8 mouse cellular contexts compared by ENCODE assay signal in genomic region chr12:84450718-84451646, GRCm38 (mm10). TPM values are rescaled to one million over a fixed set of nuclear protein-coding genes. Genes with fewer than 3 reads are reported as not detected.
DNase-seq lines count a peak whose midpoint lies in the region; ATAC-seq and TF ChIP-seq lines count a peak whose summit lies in the region.

TSS of gene Aldh6a1 (minus strand) at chr12:84451004.
TSS of gene Lin52 (plus strand) at chr12:84451422.

- peak; percentile 98 for ATAC-seq in embryonic facial prominence, embryonic 14.5 days (ENCODE audit: low read depth)
- ATAC-seq in limb, embryonic 13.5 days (ENCODE audit: low FRiP score, low read depth): peak; percentile 99
- peak; percentile 98 for ATAC-seq in midbrain, embryonic 16.5 days

- H3K36me3 ChIP-seq in embryonic facial prominence, embryonic 14.5 days (ENCODE audit: control insufficient read depth, insufficient read depth, low read length): no peaks in the 10 kb centered on the region
- no peaks in the 10 kb centered on the region for H3K36me3 ChIP-seq in heart, adult 2 months (ENCODE audit: control insufficient read depth, insufficient read depth, low read length)
- H3K36me3 ChIP-seq in limb, embryonic 13.5 days: no peaks in the 10 kb centered on the region
- no peaks in the 10 kb centered on the region for H3K36me3 ChIP-seq in midbrain, embryonic 16.5 days (ENCODE audit: control insufficient read depth, insufficient read depth, low read length)

- peak; percentile 100 for DNase-seq in 3T3-L1 (ENCODE audit: low read depth, low spot score)
- DNase-seq in adrenal gland, postnatal 4 days (ENCODE audit: low spot score in 2 of 2): peak; percentile 76 to 92
- peak; percentile 100 for DNase-seq in embryonic facial prominence, embryonic 14.5 days (ENCODE audit: low spot score)
- DNase-seq in heart, adult 2 months: peak; percentile 93 to 98
- peak; percentile 99 to 100 for DNase-seq in kidney, adult 8-10 months
- DNase-seq in spleen, postnatal 10 days (ENCODE audit: low spot score in 2 of 2): peak; percentile 92 to 97

- intact Hi-C loops in heart, adult 2 months (cut with DNase I): loop anchor here (1.0 to 10.0 kb wide), 3 partner anchors 42 to 314 kb away; partner anchors contain the start of genes Bbof1 and Entpd5

- WGBS in embryonic facial prominence, embryonic 14.5 days: under 1% methylated on average over 44 of the region's 49 CpGs
- under 1% methylated on average over 49 of the region's 49 CpGs for WGBS in heart, adult 2 months
- under 1% methylated on average over 49 of the region's 49 CpGs for WGBS in limb, embryonic 13.5 days
- WGBS in midbrain, embryonic 16.5 days: under 1% methylated on average over 49 of the region's 49 CpGs

- H3K4me2 ChIP-seq in embryonic facial prominence, embryonic 14.5 days (ENCODE audit: low read depth, low read length): peak within 1 kb of the TSS; percentile 72
- H3K4me2 ChIP-seq in limb, embryonic 13.5 days (replicated peaks): peak within 1 kb of the TSS; percentile 88
- H3K4me2 ChIP-seq in midbrain, embryonic 16.5 days (ENCODE audit: low read length): peak within 1 kb of the TSS; percentile 98

- peaks cover 8% of the 10 kb centered on the region for H3K79me2 ChIP-seq in heart, adult 2 months (replicated peaks; ENCODE audit: control insufficient read depth, insufficient read depth, low read length)

- peak within 1 kb of the TSS; percentile 56 for H3K27ac ChIP-seq in embryonic facial prominence, embryonic 14.5 days (replicated peaks; ENCODE audit: low read depth, low read length)
- peak within 1 kb of the TSS; percentile 98 for H3K27ac ChIP-seq in heart, adult 2 months
- H3K27ac ChIP-seq in limb, embryonic 13.5 days: peak within 1 kb of the TSS; percentile 48
- peak within 1 kb of the TSS; percentile 78 for H3K27ac ChIP-seq in midbrain, embryonic 16.5 days (ENCODE audit: low read length)

- TF ChIP-seq CTCF in heart, adult 2 months (IDR thresholded peaks at IDR 0.05): no peak

- peak within 1 kb of the TSS; percentile 71 for H3K9ac ChIP-seq in embryonic facial prominence, embryonic 14.5 days (ENCODE audit: low read depth, low read length)
- H3K9ac ChIP-seq in heart, adult 2 months (ENCODE audit: low read depth, low read length): peak within 1 kb of the TSS; percentile 83
- H3K9ac ChIP-seq in limb, embryonic 13.5 days: peak within 1 kb of the TSS; percentile 75
- peak within 1 kb of the TSS; percentile 72 for H3K9ac ChIP-seq in midbrain, embryonic 16.5 days (ENCODE audit: low read depth, low read length)

- peak; percentile 97 for TF ChIP-seq POLR2A in heart, adult 2 months (IDR thresholded peaks at IDR 0.05; ENCODE audit: insufficient read depth, low read depth, low read length)

- no peaks in the 10 kb centered on the region; the same call in 1 of the 2 replicates for H3K4me1 ChIP-seq in embryonic facial prominence, embryonic 14.5 days (ENCODE audit: control insufficient read depth, insufficient read depth, low read length)
- H3K4me1 ChIP-seq in heart, adult 2 months (ENCODE audit: control insufficient read depth, insufficient read depth, low read length): peaks cover 2% of the 10 kb centered on the region
- peaks cover 20% of the 10 kb centered on the region for H3K4me1 ChIP-seq in limb, embryonic 13.5 days
- peaks cover 19% of the 10 kb centered on the region for H3K4me1 ChIP-seq in midbrain, embryonic 16.5 days (ENCODE audit: control insufficient read depth, insufficient read depth, low read length)

- no peaks in the 10 kb centered on the region for H3K27me3 ChIP-seq in embryonic facial prominence, embryonic 14.5 days (replicated peaks; ENCODE audit: control insufficient read depth, insufficient read depth, low read length)
- no peaks in the 10 kb centered on the region for H3K27me3 ChIP-seq in heart, adult 2 months (ENCODE audit: control insufficient read depth, insufficient read depth, low read length)
- H3K27me3 ChIP-seq in limb, embryonic 13.5 days: no peaks in the 10 kb centered on the region
- no peaks in the 10 kb centered on the region; the same call in 1 of the 2 replicates for H3K27me3 ChIP-seq in midbrain, embryonic 16.5 days (ENCODE audit: control insufficient read depth, insufficient read depth, low read depth, low read length)

- peak; percentile 52; the same call in 1 of the 2 replicates for TF ChIP-seq EP300 in heart, adult 2 months (IDR thresholded peaks at IDR 0.05; ENCODE audit: insufficient read depth, low read depth, low read length)

- no peaks in the 10 kb centered on the region for H3K9me3 ChIP-seq in embryonic facial prominence, embryonic 14.5 days (ENCODE audit: control insufficient read depth, low read length)
- no peaks in the 10 kb centered on the region for H3K9me3 ChIP-seq in limb, embryonic 13.5 days
- no peaks in the 10 kb centered on the region for H3K9me3 ChIP-seq in midbrain, embryonic 16.5 days (replicated peaks; ENCODE audit: control insufficient read depth, low read length, poor library complexity, severe bottlenecking)

- H3K4me3 ChIP-seq in embryonic facial prominence, embryonic 14.5 days (ENCODE audit: low read depth, low read length): peak within 1 kb of the TSS; percentile 62
- peak within 1 kb of the TSS; percentile 91 for H3K4me3 ChIP-seq in heart, adult 2 months
- H3K4me3 ChIP-seq in limb, embryonic 13.5 days: peak within 1 kb of the TSS; percentile 79
- H3K4me3 ChIP-seq in midbrain, embryonic 16.5 days (ENCODE audit: low read depth, low read length): peak within 1 kb of the TSS; percentile 56

RNA-seq across cellular contexts. Expression of gene Aldh6a1, which starts in this region (rescaled TPM):
- total RNA-seq in adrenal gland, postnatal 4 days (2021): 100 to 1,000 TPM in 1 of 2 experiments, 10 to 100 TPM in 1; 98.9 to 103 TPM
- 37.4 and 38.7 TPM in 2 replicates for polyA plus RNA-seq in embryonic facial prominence, embryonic 14.5 days (2014; fragmentation: Nextera tagmentation; extraction: Ambion mirVana)
- 100 to 1,000 TPM; 189 to 236 TPM for total RNA-seq in heart, adult 2 months (2021)
- polyA plus RNA-seq in heart, adult 2 months (2012; rRNA removed): 83.5 and 173 TPM in 2 replicates
- 35.6 and 36.5 TPM in 2 replicates for polyA plus RNA-seq in limb, embryonic 13.5 days (2015; fragmentation: Nextera tagmentation; extraction: Ambion mirVana)
- polyA plus RNA-seq in midbrain, embryonic 16.5 days (2015; fragmentation: Nextera tagmentation; extraction: Ambion mirVana): 33.6 and 34.2 TPM in 2 replicates

RNA-seq across cellular contexts. Expression of gene Lin52, which starts in this region (rescaled TPM):
- 10 to 100 TPM; 11.7 to 12.9 TPM for total RNA-seq in adrenal gland, postnatal 4 days (2021)
- polyA plus RNA-seq in embryonic facial prominence, embryonic 14.5 days (2014; fragmentation: Nextera tagmentation; extraction: Ambion mirVana): 20.2 and 21.8 TPM in 2 replicates
- 10 to 100 TPM in 1 of 2 experiments, 1 to 10 TPM in 1; 7.8 to 12.4 TPM for total RNA-seq in heart, adult 2 months (2021)
- 16.5 and 30.6 TPM in 2 replicates for polyA plus RNA-seq in heart, adult 2 months (2012; rRNA removed)
- polyA plus RNA-seq in limb, embryonic 13.5 days (2015; fragmentation: Nextera tagmentation; extraction: Ambion mirVana): 26.8 and 27.5 TPM in 2 replicates
- polyA plus RNA-seq in midbrain, embryonic 16.5 days (2015; fragmentation: Nextera tagmentation; extraction: Ambion mirVana): 36.1 and 37.7 TPM in 2 replicates

Comparison
In these comparisons a context has a peak if more than half of its experiments do, and no peak if none do; other contexts are left out.
1. Peak in every context shown above with its lines: DNase-seq, ATAC-seq, H3K4me3 ChIP-seq and H3K27ac ChIP-seq.
2. H3K27ac ChIP-seq: peak in every context shown above with its lines; median percentile 98 in heart, adult 2 months; 78 in midbrain, embryonic 16.5 days; 56 in embryonic facial prominence, embryonic 14.5 days; 48 in limb, embryonic 13.5 days.